Mouse (Mus musculus) T-helper 1 cell (primary cell): ENCODE data around the gene Parp14.

Experiments
- in situ Hi-C: fragments of 300-600 bp; cut with MboI, MseI; formaldehyde crosslinking; loops from one replicate; pipeline ENCODE4 v1.15.1; 2025; ENCODE audit warnings: high pct_unique_total_duplicates

Gene Parp14

DNA sequence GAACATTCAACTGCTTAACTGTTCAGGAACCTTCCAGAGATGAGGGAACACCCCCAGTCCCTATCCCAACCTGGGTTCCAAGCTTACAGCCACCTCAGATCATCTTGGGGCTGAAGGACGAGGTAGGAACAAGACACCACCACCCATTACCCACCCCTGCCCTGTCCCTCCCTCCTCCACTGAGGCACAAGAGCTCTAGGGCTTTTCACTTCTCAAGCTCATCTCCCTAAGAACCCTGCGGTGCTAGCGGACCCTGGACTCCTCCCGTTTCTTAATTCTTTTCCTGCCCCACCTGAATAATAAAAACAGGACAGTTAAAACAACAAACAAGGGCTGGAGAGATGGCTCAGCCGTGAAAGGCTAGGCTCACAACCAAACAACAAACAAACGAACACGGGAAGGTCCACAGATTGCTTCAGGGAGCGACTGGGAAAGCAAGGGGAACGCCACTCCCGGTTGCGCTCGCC, 730 bp downstream of the Parp14 start:
- in situ Hi-C loops = loop anchor here (5.0 kb wide), 1 partner anchor 47 kb away; no protein-coding TSS in a partner anchor

- in situ Hi-C loops = loop anchor here (5.0 kb wide), 1 partner anchor 48 kb away; no protein-coding TSS in a partner anchor
Observed at GRCm38 (mm10) chr16:35869656-35870055, 1.7 kb downstream of the Parp14 start.

DNA sequence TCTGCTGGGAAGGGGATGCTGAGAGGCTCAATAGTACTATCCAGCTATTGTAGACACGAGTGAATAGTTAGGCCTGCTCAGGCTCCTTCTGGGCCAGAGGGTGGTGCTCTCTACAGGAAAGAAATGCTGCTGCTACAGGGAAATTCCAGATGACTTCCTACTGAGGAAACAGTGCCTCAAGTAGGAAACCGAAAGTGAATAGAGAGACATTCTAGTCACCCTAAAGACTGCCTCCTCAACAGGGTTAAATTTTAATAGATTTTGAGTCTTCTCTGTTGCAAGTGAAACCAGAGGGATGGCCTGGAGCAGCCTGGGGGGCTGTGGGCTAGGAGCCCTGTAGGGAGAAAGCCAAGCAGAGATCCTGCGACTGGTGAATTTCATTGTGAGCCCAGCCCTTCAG, 2.2 kb downstream of the Parp14 start:
- in situ Hi-C loops = no loop called here

DNA sequence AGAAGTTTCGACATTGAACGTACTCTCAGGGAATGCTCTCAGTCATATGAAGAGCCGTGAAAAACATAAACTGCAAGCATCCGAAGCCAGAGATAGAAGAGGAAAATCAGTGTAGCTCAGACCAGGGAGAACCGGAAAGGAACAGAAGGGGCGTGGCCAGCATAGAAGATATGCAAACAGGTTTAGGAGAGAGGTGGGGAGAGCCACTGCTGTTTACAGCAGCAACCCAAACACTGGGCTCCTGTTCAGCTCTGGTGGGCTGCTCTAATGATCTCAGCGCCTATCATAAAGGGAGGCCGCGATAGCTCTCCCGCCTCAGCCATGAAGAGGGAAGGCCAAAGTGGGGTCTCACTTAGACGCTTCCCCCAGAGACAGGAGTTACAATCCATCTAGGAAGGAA, 3.6 kb downstream of the Parp14 start:
- in situ Hi-C loops = no loop called here

DNA sequence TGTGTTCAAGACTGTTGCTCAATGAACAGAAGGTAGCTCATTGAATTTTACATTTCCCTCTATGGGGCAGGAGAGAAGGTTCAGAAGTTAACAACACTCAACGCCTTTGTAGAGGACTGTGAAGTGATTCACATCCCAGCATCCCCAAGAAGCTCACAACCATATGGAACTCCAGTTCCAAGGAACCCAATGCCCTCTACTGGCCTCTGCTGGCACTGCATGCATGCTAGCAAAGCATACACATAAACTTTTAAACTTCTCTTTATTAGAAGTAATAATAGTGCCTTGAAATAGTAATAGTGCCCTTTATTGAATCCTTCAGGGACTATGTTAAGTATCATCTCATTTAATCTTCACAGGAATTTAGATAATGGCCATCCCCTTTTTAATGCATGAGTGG, 9.3 kb downstream of the Parp14 start:
- in situ Hi-C loops = no loop called here

- in situ Hi-C loops = no loop called here
Observed at GRCm38 (mm10) chr16:35860236-35860635, 11.1 kb downstream of the Parp14 start.

DNA sequence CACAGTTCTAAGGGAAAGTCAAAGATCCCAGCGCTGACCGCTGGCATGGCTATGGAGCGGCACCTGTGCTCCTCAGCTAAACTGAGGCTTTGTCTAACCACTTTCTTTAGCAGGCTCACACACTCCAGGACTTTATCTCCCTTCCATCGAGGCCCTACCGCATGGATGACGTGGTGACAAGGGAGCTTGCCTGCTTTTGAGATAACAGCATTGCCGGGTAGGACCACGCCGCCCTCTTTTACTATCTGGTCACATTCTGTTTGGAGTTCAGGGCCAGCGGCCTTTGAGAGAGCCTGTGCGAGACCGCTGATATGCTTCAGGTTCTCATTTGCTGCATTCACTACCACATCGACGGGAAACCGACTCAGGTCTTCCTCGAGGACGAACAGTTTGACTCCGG, 14.6 kb downstream of the Parp14 start:
- in situ Hi-C loops = no loop called here

- in situ Hi-C loops = no loop called here
Observed at GRCm38 (mm10) chr16:35855846-35856245, 15.5 kb downstream of the Parp14 start.

DNA sequence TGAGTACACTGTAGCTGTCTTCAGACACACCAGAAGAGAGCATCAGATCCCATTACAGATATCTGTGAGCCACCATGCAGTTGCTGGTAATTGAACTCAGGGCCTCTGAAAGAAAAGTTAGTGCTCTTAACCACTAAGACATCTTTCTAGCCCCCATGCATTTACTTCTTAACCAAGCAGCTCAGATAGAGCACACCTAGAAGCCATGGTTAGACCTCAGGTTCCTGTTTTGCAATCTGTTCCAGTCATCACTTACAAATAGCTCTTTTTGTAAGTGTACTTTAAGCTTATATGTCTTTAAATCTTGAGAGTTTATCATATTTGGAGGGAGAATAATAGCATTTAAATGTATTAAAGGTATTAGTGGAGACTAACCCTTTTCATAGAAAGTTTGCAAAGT, 24.2 kb downstream of the Parp14 start:
- in situ Hi-C loops = no loop called here

DNA sequence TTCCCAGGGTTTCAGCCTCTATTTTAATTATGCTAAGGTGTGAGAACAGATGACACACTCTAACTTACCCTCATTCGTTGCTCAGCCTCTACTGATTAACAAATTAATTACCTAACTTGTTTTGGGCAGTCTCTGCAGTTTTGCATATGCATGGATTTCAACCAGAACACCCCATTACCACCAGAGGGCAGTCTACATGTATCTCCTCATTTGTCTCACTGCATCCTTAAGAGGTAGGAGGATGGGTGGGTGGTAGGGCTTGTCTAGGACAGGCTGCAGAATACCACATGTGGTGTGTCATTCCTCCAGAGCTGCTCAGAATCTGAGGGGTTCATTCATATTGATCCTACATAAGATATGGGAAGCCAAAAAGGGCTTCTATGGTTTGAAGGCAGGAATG, 31.7 kb downstream of the Parp14 start:
- in situ Hi-C loops = no loop called here

DNA sequence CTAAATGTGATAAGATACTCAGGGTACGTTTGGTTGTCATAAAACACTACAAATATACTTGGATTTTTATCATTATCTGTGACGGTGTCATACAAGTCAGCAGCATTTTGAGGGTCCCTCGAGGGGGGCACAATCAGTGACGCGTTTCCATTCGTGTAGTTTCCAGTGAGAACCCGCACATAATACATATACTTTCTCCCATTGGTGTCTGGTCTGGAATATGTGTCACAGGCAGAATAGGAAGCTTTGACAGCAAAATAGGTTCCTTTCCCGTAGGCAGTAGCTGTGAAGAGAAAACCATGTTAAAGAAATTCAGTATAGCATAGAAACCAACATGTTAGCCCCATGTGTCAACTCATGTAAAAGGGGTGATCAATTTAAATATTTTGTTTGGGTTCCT, 36.7 kb downstream of the Parp14 start:
- in situ Hi-C loops = no loop called here

- in situ Hi-C loops = no loop called here
Observed at GRCm38 (mm10) chr16:35832926-35833325, 38.4 kb downstream of the Parp14 start.

GRCm38 (mm10) chr16:35829999-35830398, 41.3 kb downstream of the Parp14 start:
- in situ Hi-C loops = no loop called here

GRCm38 (mm10) chr16:35817255-35818089, 53.9 kb downstream of the Parp14 start:
- in situ Hi-C loops = loop anchor here (5.0 kb wide), 1 partner anchor 90 kb away; no protein-coding TSS in a partner anchor

DNA sequence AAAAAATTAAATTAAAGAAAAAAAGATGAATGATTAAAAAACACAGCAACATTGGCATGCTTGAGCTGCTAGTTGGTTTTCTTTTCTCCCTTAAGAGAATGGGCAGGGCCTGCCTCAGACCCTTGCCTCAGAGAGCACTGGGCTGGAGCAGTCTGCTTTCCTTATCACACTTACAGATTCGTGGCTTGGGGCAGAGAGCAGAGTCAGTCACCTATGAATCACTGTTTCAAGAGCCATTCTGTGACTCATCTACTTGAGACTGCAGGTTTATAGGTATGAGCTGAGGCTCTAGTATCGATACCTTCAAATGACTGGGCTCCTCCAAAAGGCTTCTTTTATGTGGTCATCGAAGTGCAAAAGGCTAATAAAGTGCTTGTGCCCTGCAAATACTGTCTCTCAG, 58.2 kb downstream of the Parp14 start:
- in situ Hi-C loops = no loop called here

DNA sequence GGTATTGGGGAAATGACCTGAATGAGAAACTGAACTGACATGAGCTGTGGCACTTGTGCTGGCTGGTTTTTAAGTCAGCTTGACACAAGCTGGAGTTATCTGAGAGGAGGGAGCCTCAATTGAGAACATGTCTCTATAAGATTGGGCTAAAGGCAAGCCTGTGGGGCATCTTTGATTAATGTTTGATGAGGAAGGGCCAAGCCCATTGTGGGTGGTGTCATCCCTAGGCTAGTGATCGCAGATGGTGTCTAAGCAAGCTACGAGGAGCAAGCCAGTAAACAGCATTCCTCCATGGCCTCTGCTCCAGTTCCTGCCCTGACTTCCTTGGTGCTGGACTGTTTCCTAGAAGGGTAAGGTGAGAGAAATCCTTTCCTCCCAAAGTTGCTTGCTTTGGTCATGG, 62.5 kb downstream of the Parp14 start:
- in situ Hi-C loops = no loop called here

- in situ Hi-C loops = no loop called here
Observed at GRCm38 (mm10) chr16:35807663-35807992, 63.7 kb downstream of the Parp14 start.

GRCm38 (mm10) chr16:35806973-35807662, 64.2 kb downstream of the Parp14 start:
- in situ Hi-C loops = no loop called here

DNA sequence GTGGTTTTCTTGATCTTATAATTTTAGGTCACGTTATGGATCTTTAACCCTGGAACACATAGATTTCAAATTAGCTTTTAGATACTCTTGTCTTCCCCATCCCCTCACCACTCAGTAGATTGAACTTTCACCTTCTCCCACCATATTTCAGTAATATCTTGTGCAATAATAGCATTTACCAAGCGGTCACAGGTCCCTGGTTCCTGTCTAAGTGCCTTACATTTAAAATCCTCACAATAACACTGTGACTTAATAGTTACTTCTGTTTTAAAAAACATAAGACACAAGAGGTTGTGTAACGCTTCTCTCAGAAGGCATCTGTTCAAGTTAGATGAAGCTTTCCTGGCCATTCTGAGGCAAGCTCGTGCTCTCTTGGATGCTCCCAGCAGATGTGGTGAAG, 67.6 kb downstream of the Parp14 start:
- in situ Hi-C loops = no loop called here

DNA sequence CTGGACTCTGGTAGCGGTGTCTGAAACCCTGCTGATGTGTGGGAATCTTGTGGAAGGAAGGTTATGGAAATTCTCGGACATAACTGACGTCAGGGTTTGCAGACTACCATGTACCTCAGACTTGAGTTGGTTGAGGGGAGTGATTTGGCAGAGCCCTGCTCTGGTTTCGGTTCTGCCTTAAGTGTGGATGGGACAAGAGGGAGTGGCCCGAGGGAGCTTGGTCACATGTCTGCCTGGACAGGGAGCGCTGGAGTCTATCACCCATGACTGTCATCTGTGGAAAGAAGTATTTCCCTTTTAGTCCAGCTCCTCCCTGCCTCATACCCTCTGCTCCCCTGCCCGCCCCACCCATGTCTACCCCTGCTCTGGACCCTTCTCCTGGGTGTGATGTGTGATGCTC, 69.2 kb downstream of the Parp14 start:
- in situ Hi-C loops = no loop called here

GRCm38 (mm10) chr16:35791962-35792521, 79.3 kb downstream of the Parp14 start:
- in situ Hi-C loops = loop anchor here (10.0 kb wide), 1 partner anchor 1317 kb away; no protein-coding TSS in a partner anchor

- in situ Hi-C loops = no loop called here
Observed at GRCm38 (mm10) chr16:35788330-35788729, 83.0 kb downstream of the Parp14 start.
